Mouse (Mus musculus) olfactory bulb, adult 2 months (tissue): ENCODE measurements around the gene Lmx1a.

Experiments
- CTCF ChIP-seq: fragments of 200-500 bp; IDR thresholded peaks from 2 replicates; pipeline ENCODE4 v1.5.1; 2012; ENCODE audit warnings: low read depth, mild to moderate bottlenecking, low read length, moderate library complexity; ENCODE audit not compliant: insufficient read depth
- POLR2A ChIP-seq: fragments of 200-500 bp; IDR thresholded peaks from 2 replicates; pipeline ENCODE4 v1.6.1; 2012; ENCODE audit warnings: mild to moderate bottlenecking, low read depth, low read length, moderate library complexity; ENCODE audit not compliant: insufficient read depth

GRCm38 (mm10) chr1:167766619-167767018 lies 77.6 kb downstream of the Lmx1a start:
- TF ChIP-seq CTCF (no peak), POLR2A (no peak)
